Mouse (Mus musculus): ENCODE measurements at regions not wholly inside any gene's neighbourhood (a gene's known extent, or its start where the extent isn't known, plus 50 kb on each side); places are given as distances from the start of the nearest gene placed in this dataset.

GRCm38 (mm10) chr7:136838971-136839370, 55.4 kb upstream of the Mgmt start:
- no peak for TF ChIP-seq SRF (IDR thresholded peaks at IDR 0.05; ENCODE audit: control insufficient read depth, insufficient read length, low read depth)
- no peak for TF ChIP-seq REST (IDR thresholded peaks at IDR 0.05; ENCODE audit: insufficient read depth, insufficient read length)
- no peak for TF ChIP-seq MAX (IDR thresholded peaks at IDR 0.05; ENCODE audit: low read depth)
- TF ChIP-seq POLR2A (IDR thresholded peaks at IDR 0.05; ENCODE audit: insufficient read length, low read depth) = no peak
- TF ChIP-seq USF1 (IDR thresholded peaks at IDR 0.05; ENCODE audit: low read depth) = no peak
- no peak for TF ChIP-seq MYOG (IDR thresholded peaks at IDR 0.05; ENCODE audit: control insufficient read depth in 1 of 3, insufficient read depth in 1 of 3, insufficient read length in 2 of 3, low read depth in 2 of 3)
- TF ChIP-seq MYOD1 (IDR thresholded peaks at IDR 0.05; ENCODE audit: control insufficient read depth in 1 of 3, insufficient read length in 2 of 3, low read depth in 2 of 3) = no peak
- TF ChIP-seq POLR2AphosphoS2 (IDR thresholded peaks at IDR 0.05; ENCODE audit: insufficient read length, low read depth) = no peak
- TF ChIP-seq CEBPB (IDR thresholded peaks at IDR 0.05; ENCODE audit: insufficient read depth, poor library complexity, severe bottlenecking) = no peak
- TF ChIP-seq E2F4 (IDR thresholded peaks at IDR 0.05; ENCODE audit: insufficient read depth) = no peak
- TF ChIP-seq TCF3 (IDR thresholded peaks at IDR 0.05; ENCODE audit: insufficient read length, low read depth) = no peak
- TF ChIP-seq TCF12 (IDR thresholded peaks at IDR 0.05; ENCODE audit: insufficient read depth, poor library complexity, severe bottlenecking) = no peak

Measured in myocyte (in vitro differentiated cells).